Mouse (Mus musculus) small intestine, adult 2 months (tissue): Measurements from ENCODE around the gene Hhex. TPM values are rescaled to one million over a fixed set of nuclear protein-coding genes. Genes with fewer than 3 reads are reported as not detected.

Source experiments
- H3K27ac ChIP-seq: fragments of 200-500 bp; 2 replicates; pipeline ENCODE4 v1.5.1; 2012; ENCODE audit warnings: low read depth, low read length, control low read depth, inconsistent platforms; ENCODE audit not compliant: insufficient read depth
- H3K27me3 ChIP-seq: fragments of 200-500 bp; 2 replicates; pipeline ENCODE4 v1.6.1; 2012; ENCODE audit warnings: mild to moderate bottlenecking, moderate library complexity, low read length, inconsistent platforms; ENCODE audit not compliant: control insufficient read depth, insufficient read depth
- H3K36me3 ChIP-seq: fragments of 200-500 bp; 2 replicates; pipeline ENCODE4 v1.6.1; 2012; ENCODE audit warnings: mild to moderate bottlenecking, low read length, control low read depth, inconsistent platforms; ENCODE audit not compliant: control insufficient read depth, insufficient read depth
- H3K4me1 ChIP-seq: fragments of 200-500 bp; 2 replicates; pipeline ENCODE4 v1.6.1; 2012; ENCODE audit warnings: low read length, inconsistent platforms, mixed read lengths; ENCODE audit not compliant: control insufficient read depth, insufficient read depth, insufficient read length
- H3K4me3 ChIP-seq: fragments of 200-500 bp; 2 replicates; pipeline ENCODE4 v1.5.1; 2012; ENCODE audit warnings: low read depth, mild to moderate bottlenecking, control low read depth, inconsistent platforms, low read length, moderate library complexity
- CTCF ChIP-seq: fragments of 200-500 bp; IDR thresholded peaks from 2 replicates; pipeline ENCODE4 v1.5.1; 2012; ENCODE audit warnings: low read depth, mild to moderate bottlenecking, control low read depth, inconsistent platforms, low read length, moderate library complexity, mixed read lengths; ENCODE audit not compliant: insufficient replicate concordance, insufficient read length; ENCODE audit errors: extremely low read depth
- POLR2A ChIP-seq: fragments of 200-500 bp; IDR thresholded peaks from 2 replicates; pipeline ENCODE4 v1.6.1; 2012; ENCODE audit warnings: low read depth, mild to moderate bottlenecking, control low read depth, inconsistent platforms, low read length, moderate library complexity
- WGBS: fragments of 180-500 bp; shearing (Covaris S2); methylation state at CpG from one replicate; pipeline ENCODE4 v1.1.7; 2018; 5-methylcytosine and 5-hydroxymethylcytosine counted together
- polyA plus RNA-seq: library from polyadenylated mRNA; depleted of rRNA; stranded (reverse); fragments of >200 nt; gene quantifications from 2 replicates; pipeline ENCODE4 v1.2.3, GENCODE M21; 2012

Gene Hhex
- polyA plus RNA-seq, 1 experiment, result 9.4 TPM

GRCm38 (mm10) chr19:37428589-37428988 is 6.0 kb upstream of the Hhex start:
- H3K27me3 ChIP-seq, result peaks cover 14% of the 10 kb centered on the region
- no peak for TF ChIP-seq POLR2A
- TF ChIP-seq CTCF, result no peak
- H3K4me1 ChIP-seq, result no peaks in the 10 kb centered on the region
- no peak overlapping the region for H3K4me3 ChIP-seq
- H3K27ac ChIP-seq, result no peak overlapping the region
- no peaks in the 10 kb centered on the region for H3K36me3 ChIP-seq
- 57% methylated on average over 5 of the region's 5 CpGs for WGBS

GRCm38 (mm10) chr19:37431139-37431756 is 3.4 kb upstream of the Hhex start:
- 89% methylated on average over 11 of the region's 11 CpGs for WGBS

GRCm38 (mm10) chr19:37432868-37433570 is 1.6 kb upstream of the Hhex start:
- Histone ChIP-seq H3K36me3 (0 out of 2 replicates have a peak, but pooled peaks cover 3% of the 10 kb centered on the region), H3K4me1 (peaks cover 8% of the 10 kb centered on the region), H3K27me3 (peaks cover 52% of the 10 kb centered on the region), H3K4me3 (no peak overlapping the region), H3K27ac (no peak overlapping the region)
- no peak for TF ChIP-seq CTCF
- TF ChIP-seq POLR2A, result no peak
- 27% methylated on average over 16 of the region's 16 CpGs for WGBS

More at GRCm38 (mm10) chr19:37431139-37431756, 3.4 kb upstream of the Hhex start:
- no peak overlapping the region for H3K4me3 ChIP-seq
- no peak for TF ChIP-seq POLR2A
- TF ChIP-seq CTCF, result no peak
- no peaks in the 10 kb centered on the region for H3K36me3 ChIP-seq
- no peak overlapping the region for H3K27ac ChIP-seq
- H3K4me1 ChIP-seq, result peaks cover 5% of the 10 kb centered on the region
- peaks cover 41% of the 10 kb centered on the region for H3K27me3 ChIP-seq

- 0 out of 2 replicates have a peak, but pooled peaks cover 3% of the 10 kb centered on the region for H3K36me3 ChIP-seq
- TF ChIP-seq POLR2A, result no peak
- TF ChIP-seq CTCF, result no peak
- H3K27me3 ChIP-seq, result peaks cover 52% of the 10 kb centered on the region
- no peak overlapping the region for H3K27ac ChIP-seq
- H3K4me1 ChIP-seq, result peaks cover 8% of the 10 kb centered on the region
- H3K4me3 ChIP-seq, result peak overlapping the region; percentile 73
- 3% methylated on average over 14 of the region's 14 CpGs for WGBS
Observed at GRCm38 (mm10) chr19:37433895-37434262, 731 bp upstream of the Hhex start.

- H3K27me3 ChIP-seq, result peaks cover 55% of the 10 kb centered on the region
- H3K4me1 ChIP-seq, result peaks cover 8% of the 10 kb centered on the region
- H3K4me3 ChIP-seq, result peak overlapping the region; percentile 73
- H3K27ac ChIP-seq, result 0 out of 2 replicates have a peak overlapping the region, but pooled peaks have one; percentile 27
- 1% methylated on average over 77 of the region's 77 CpGs for WGBS
- TF ChIP-seq CTCF (no peak), POLR2A (no peak)
- H3K36me3 ChIP-seq, result 0 out of 2 replicates have a peak, but pooled peaks cover 3% of the 10 kb centered on the region
Observed at GRCm38 (mm10) chr19:37435041-37435852, 637 bp downstream of the Hhex start.

GRCm38 (mm10) chr19:37435853-37436174 is 1.2 kb downstream of the Hhex start:
- peak overlapping the region; percentile 28 for H3K4me3 ChIP-seq
- H3K27ac ChIP-seq, result peak overlapping the region; percentile 31; the same call in 1 of the 2 replicates

More at GRCm38 (mm10) chr19:37435853-37436174, 1.2 kb downstream of the Hhex start:
- TF ChIP-seq CTCF (no peak), POLR2A (no peak)
- Histone ChIP-seq H3K36me3 (0 out of 2 replicates have a peak, but pooled peaks cover 3% of the 10 kb centered on the region), H3K27me3 (peaks cover 55% of the 10 kb centered on the region), H3K4me1 (peaks cover 8% of the 10 kb centered on the region)
- 25% methylated on average over 10 of the region's 10 CpGs for WGBS
